Mouse (Mus musculus) forebrain, embryonic 14.5 days (tissue): ENCODE results near the gene Clec2g. TPM values are rescaled to one million over a fixed set of nuclear protein-coding genes. Genes with fewer than 3 reads are reported as not detected.
A peak's percentile ranks its signal among the peaks of the same experiment; 100 is the strongest.
"Not testable (repeated sequence)": the region's sequence is repeated elsewhere in the genome, so short reads cannot be mapped to it uniquely, and the experiment has no call there.

Experiments
- ATAC-seq: fragments of 200-750 bp; cut with Nextera tagmentation; 2 replicates; pipeline ENCODE4 v1.8.0; 2017; ENCODE audit warnings: mild to moderate bottlenecking, moderate library complexity
- DNase-seq: peaks from one replicate; pipeline ENCODE4 v3.0.0-alpha.2; 2015; ENCODE audit warnings: low spot score
- H3K27ac ChIP-seq: fragments of 300-500 bp; sonication (generic); 2 replicates; pipeline ENCODE4 v1.5.1; 2014; ENCODE audit warnings: low read depth, mild to moderate bottlenecking, control low read depth, low read length, moderate library complexity
- H3K27me3 ChIP-seq: fragments of 300-500 bp; sonication (generic); replicated peaks from 2 replicates; pipeline ENCODE4 v1.6.1; 2014; ENCODE audit warnings: low read length, control low read depth, mixed read lengths; ENCODE audit not compliant: control insufficient read depth, insufficient read depth
- H3K36me3 ChIP-seq: fragments of 300-500 bp; sonication (generic); 2 replicates; pipeline ENCODE4 v1.6.1; 2014; ENCODE audit warnings: low read length, control low read depth; ENCODE audit not compliant: control insufficient read depth, insufficient read depth
- H3K4me1 ChIP-seq: fragments of 300-500 bp; sonication (generic); 2 replicates; pipeline ENCODE4 v1.6.1; 2014; ENCODE audit warnings: antibody characterized with exemption, low read length, control low read depth; ENCODE audit not compliant: control insufficient read depth, insufficient read depth
- H3K4me2 ChIP-seq: fragments of 300-500 bp; sonication (generic); 2 replicates; pipeline ENCODE4 v1.6.1; 2014; ENCODE audit warnings: mild to moderate bottlenecking, control low read depth, low read length
- H3K4me3 ChIP-seq: fragments of 300-500 bp; sonication (generic); 2 replicates; pipeline ENCODE4 v1.5.1; 2014; ENCODE audit warnings: low read depth, low read length, control low read depth
- H3K9ac ChIP-seq: fragments of 300-500 bp; sonication (generic); 2 replicates; pipeline ENCODE4 v1.6.1; 2014; ENCODE audit warnings: mild to moderate bottlenecking, low read length, control low read depth, moderate library complexity
- H3K9me3 ChIP-seq: fragments of 300-500 bp; sonication (generic); replicated peaks from 2 replicates; pipeline ENCODE4 v1.6.1; 2016; ENCODE audit warnings: low read length, control low read depth, mixed read lengths; ENCODE audit not compliant: control insufficient read depth
- WGBS: fragments of 180-500 bp; shearing (Covaris S2); extraction: QIAGEN DNeasy Blood & Tissue Kit; methylation state at CpG from one replicate; pipeline ENCODE4 v1.1.7; 2014; 5-methylcytosine and 5-hydroxymethylcytosine counted together
- polyA plus RNA-seq: library from polyadenylated mRNA; unstranded; fragments of >200 nt; fragmentation: Nextera tagmentation; extraction: Ambion mirVana; gene quantifications from 2 replicates; pipeline ENCODE4 v1.2.1, GENCODE M21; 2014

Clec2g gene
- polyA plus RNA-seq, 1 experiment from 2014 or later: not detected

GRCm38 (mm10) chr6:128981951-128982541 lies 47.9 kb downstream of the Clec2g start:
- DNase-seq, H3K27ac ChIP-seq, H3K4me3 ChIP-seq, ATAC-seq, H3K4me2 ChIP-seq, H3K9me3 ChIP-seq, H3K9ac ChIP-seq, H3K36me3 ChIP-seq, H3K4me1 ChIP-seq, H3K27me3 ChIP-seq: not testable (repeated sequence)
- WGBS: 90% methylated on average over 4 of the region's 4 CpGs

GRCm38 (mm10) chr6:128992337-128992736 lies 58.2 kb downstream of the Clec2g start:
- Histone ChIP-seq H3K4me3 (no peak overlapping the region), H3K36me3 (no peaks in the 10 kb centered on the region), H3K4me1 (0 out of 2 replicates have a peak, but pooled peaks cover 5% of the 10 kb centered on the region), H3K27me3 (peaks cover 5% of the 10 kb centered on the region; the same call in 1 of the 2 replicates), H3K9me3 (no peaks in the 10 kb centered on the region), H3K4me2 (peak overlapping the region; percentile 23), H3K27ac (no peak overlapping the region), H3K9ac (no peak overlapping the region)
- peak; percentile 20; the same call in 1 of the 2 replicates for ATAC-seq
- WGBS: 2% methylated on average over 2 of the region's 2 CpGs
- no peak for DNase-seq

GRCm38 (mm10) chr6:128992753-128993152 lies 58.6 kb downstream of the Clec2g start:
- DNase-seq: peak; percentile 40
- peak; percentile 55; the same call in 1 of the 2 replicates for ATAC-seq
- peak overlapping the region; percentile 23 for H3K4me2 ChIP-seq
- no peak overlapping the region for H3K9ac ChIP-seq
- 8% methylated on average over 3 of the region's 3 CpGs for WGBS
- H3K36me3 ChIP-seq: no peaks in the 10 kb centered on the region
- 0 out of 2 replicates have a peak, but pooled peaks cover 5% of the 10 kb centered on the region for H3K4me1 ChIP-seq
- peaks cover 5% of the 10 kb centered on the region; the same call in 1 of the 2 replicates for H3K27me3 ChIP-seq
- no peak overlapping the region for H3K27ac ChIP-seq
- no peaks in the 10 kb centered on the region for H3K9me3 ChIP-seq
- H3K4me3 ChIP-seq: no peak overlapping the region

GRCm38 (mm10) chr6:128993221-128993620 lies 59.0 kb downstream of the Clec2g start:
- Histone ChIP-seq H3K9ac (no peak overlapping the region), H3K27me3 (peaks cover 5% of the 10 kb centered on the region; the same call in 1 of the 2 replicates), H3K27ac (no peak overlapping the region), H3K4me3 (no peak overlapping the region), H3K4me2 (peak overlapping the region; percentile 23), H3K36me3 (no peaks in the 10 kb centered on the region), H3K4me1 (0 out of 2 replicates have a peak, but pooled peaks cover 5% of the 10 kb centered on the region), H3K9me3 (no peaks in the 10 kb centered on the region)
- DNase-seq (no peak), ATAC-seq (no peak)
- WGBS: 21% methylated on average over 2 of the region's 2 CpGs

- no peaks in the 10 kb centered on the region for H3K36me3 ChIP-seq
- H3K4me2 ChIP-seq: no peak overlapping the region
- H3K9me3 ChIP-seq: no peaks in the 10 kb centered on the region
- peak; percentile 20 for DNase-seq
- no peak for ATAC-seq
- H3K4me3 ChIP-seq: no peak overlapping the region
- 0 out of 2 replicates have a peak, but pooled peaks cover 5% of the 10 kb centered on the region for H3K4me1 ChIP-seq
- H3K27me3 ChIP-seq: peaks cover 5% of the 10 kb centered on the region; the same call in 1 of the 2 replicates
- H3K27ac ChIP-seq: no peak overlapping the region
- no peak overlapping the region for H3K9ac ChIP-seq
- 9% methylated on average over 4 of the region's 4 CpGs for WGBS
Observed at GRCm38 (mm10) chr6:128994336-128994735, 60.2 kb downstream of the Clec2g start.

GRCm38 (mm10) chr6:128994742-128995141 lies 60.6 kb downstream of the Clec2g start:
- Histone ChIP-seq H3K9ac (no peak overlapping the region), H3K4me1 (0 out of 2 replicates have a peak, but pooled peaks cover 5% of the 10 kb centered on the region), H3K27me3 (peaks cover 5% of the 10 kb centered on the region; the same call in 1 of the 2 replicates), H3K4me2 (no peak overlapping the region), H3K4me3 (no peak overlapping the region), H3K36me3 (no peaks in the 10 kb centered on the region), H3K27ac (no peak overlapping the region), H3K9me3 (no peaks in the 10 kb centered on the region)
- ATAC-seq (no peak), DNase-seq (no peak)
- WGBS: 30% methylated on average over 5 of the region's 5 CpGs

- WGBS: 87% methylated on average over 7 of the region's 7 CpGs
- Histone ChIP-seq H3K9me3 (no peaks in the 10 kb centered on the region), H3K36me3 (no peaks in the 10 kb centered on the region), H3K4me1 (0 out of 2 replicates have a peak, but pooled peaks cover 5% of the 10 kb centered on the region), H3K9ac (no peak overlapping the region), H3K4me3 (no peak overlapping the region), H3K27me3 (no peaks in the 10 kb centered on the region; the same call in 1 of the 2 replicates), H3K27ac (no peak overlapping the region), H3K4me2 (no peak overlapping the region)
- no peak for DNase-seq
- no peak for ATAC-seq
Observed at GRCm38 (mm10) chr6:128995250-128996053, 61.3 kb downstream of the Clec2g start.

GRCm38 (mm10) chr6:128996054-128996767 lies 62.0 kb downstream of the Clec2g start:
- Histone ChIP-seq H3K36me3 (no peaks in the 10 kb centered on the region), H3K27ac (no peak overlapping the region), H3K4me3 (no peak overlapping the region), H3K9ac (no peak overlapping the region), H3K4me1 (0 out of 2 replicates have a peak, but pooled peaks cover 5% of the 10 kb centered on the region), H3K9me3 (no peaks in the 10 kb centered on the region), H3K4me2 (no peak overlapping the region), H3K27me3 (no peaks in the 10 kb centered on the region)
- ATAC-seq: no peak
- DNase-seq: peak; percentile 0
- WGBS: 48% methylated on average over 3 of the region's 3 CpGs
